Mouse (Mus musculus): ENCODE data around the gene Dnhd1. TPM values are rescaled to one million over a fixed set of nuclear protein-coding genes. Genes with fewer than 3 reads are reported as not detected.

Gene Dnhd1
- total RNA-seq, 2 experiments from 2014 or later = 5.9 to 7.1 TPM

Other genes with a start within 250 kb of the Dnhd1 start
- not detected for gene Cnga4, start 246.3 kb upstream of the Dnhd1 start, total RNA-seq (2021)
- gene Cckbr, start 225.1 kb upstream of the Dnhd1 start, total RNA-seq (2021) = under 1 TPM; 0.22 to 0.23 TPM
- 10 to 100 TPM; 53.5 to 56.8 TPM for gene Cavin3, start 168.5 kb upstream of the Dnhd1 start, total RNA-seq (2021)
- 10 to 100 TPM; 39.4 to 40.3 TPM for gene Smpd1, start 96.5 kb upstream of the Dnhd1 start, total RNA-seq (2021)
- gene Apbb1, start 69.2 kb upstream of the Dnhd1 start, total RNA-seq (2021) = 10 to 100 TPM; 36.8 to 42.3 TPM
- gene Hpx, start 50.7 kb upstream of the Dnhd1 start, total RNA-seq (2021) = 100 to 1,000 TPM in 1 of 2 experiments, 10 to 100 TPM in 1; 10.6 to 269 TPM
- 10 to 100 TPM; 51.4 to 56.7 TPM for gene Trim3, start 17.3 kb upstream of the Dnhd1 start, total RNA-seq (2021)
- 100 to 1,000 TPM; 115 to 116 TPM for gene Timm10b, start 10.8 kb upstream of the Dnhd1 start, total RNA-seq (2021)
- gene Arfip2, start 10.4 kb upstream of the Dnhd1 start, total RNA-seq (2021) = 10 to 100 TPM; 74.7 to 80.7 TPM
- 10 to 100 TPM in 1 of 2 experiments, 1 to 10 TPM in 1; 8.5 to 12.2 TPM for gene Gm45799, start 10.3 kb upstream of the Dnhd1 start, total RNA-seq (2021)
- 100 to 1,000 TPM; 145 to 148 TPM for gene Ilk, start 85.8 kb downstream of the Dnhd1 start, total RNA-seq (2021)
- 10 to 100 TPM; 21.0 to 21.2 TPM for gene Rrp8, start 86.6 kb downstream of the Dnhd1 start, total RNA-seq (2021)
- gene Taf10, start 93.5 kb downstream of the Dnhd1 start, total RNA-seq (2021) = 100 to 1,000 TPM; 161 to 175 TPM
- gene Tpp1, start 101.4 kb downstream of the Dnhd1 start, total RNA-seq (2021) = 10 to 100 TPM; 85.0 to 95.7 TPM
- 10 to 100 TPM; 23.7 to 29.4 TPM for gene Dchs1, start 136.8 kb downstream of the Dnhd1 start, total RNA-seq (2021)
- 100 to 1,000 TPM; 170 to 182 TPM for gene Mrpl17, start 160.3 kb downstream of the Dnhd1 start, total RNA-seq (2021)